Mouse (Mus musculus) lung, adult 2 months (tissue): ENCODE data around the gene Sstr3.

Experiments
- CTCF ChIP-seq: fragments of 200-500 bp; IDR thresholded peaks from 2 replicates; pipeline ENCODE4 v1.5.1; 2011; ENCODE audit warnings: mild to moderate bottlenecking, low read length, control low read depth; ENCODE audit not compliant: insufficient read depth
- POLR2A ChIP-seq: fragments of 200-500 bp; IDR thresholded peaks from 2 replicates; pipeline ENCODE4 v1.6.1; 2011; ENCODE audit warnings: low read depth, mild to moderate bottlenecking, control low read depth, low read length, borderline replicate concordance; ENCODE audit errors: extremely low read depth

GRCm38 (mm10) chr15:78521892-78522291, 22.6 kb downstream of the Sstr3 start:
- TF ChIP-seq CTCF (no peak), POLR2A (no peak)
